Mouse (Mus musculus) hindbrain, embryonic 14.5 days (tissue): ENCODE measurements around the gene Npepps. TPM values are rescaled to one million over a fixed set of nuclear protein-coding genes. Genes with fewer than 3 reads are reported as not detected.
"Not testable (repeated sequence)": the region's sequence is repeated elsewhere in the genome, so short reads cannot be mapped to it uniquely, and the experiment has no call there.

Source experiments
- ATAC-seq: fragments of 200-750 bp; cut with Nextera tagmentation; 2 replicates; pipeline ENCODE4 v1.8.0; 2017; ENCODE audit warnings: moderate number of reproducible peaks, mild to moderate bottlenecking, moderate TSS enrichment, moderate library complexity; ENCODE audit not compliant: low FRiP score
- DNase-seq: peaks from one replicate; pipeline ENCODE4 v3.0.0-alpha.2; 2015; ENCODE audit warnings: low spot score
- H3K27ac ChIP-seq: fragments of 300-500 bp; sonication (generic); 2 replicates; pipeline ENCODE4 v1.5.1; 2014; ENCODE audit warnings: mild to moderate bottlenecking, moderate library complexity
- H3K27me3 ChIP-seq: fragments of 300-500 bp; sonication (generic); 2 replicates; pipeline ENCODE4 v1.6.1; 2014; ENCODE audit warnings: mild to moderate bottlenecking, low read length, mixed read lengths; ENCODE audit not compliant: control insufficient read depth, insufficient read depth
- H3K36me3 ChIP-seq: fragments of 300-500 bp; sonication (generic); replicated peaks from 2 replicates; pipeline ENCODE4 v1.6.1; 2014; ENCODE audit not compliant: control insufficient read depth, insufficient read depth
- H3K4me1 ChIP-seq: fragments of 300-500 bp; sonication (generic); replicated peaks from 2 replicates; pipeline ENCODE4 v1.6.1; 2014; ENCODE audit warnings: antibody characterized with exemption, low read length, mixed read lengths; ENCODE audit not compliant: control insufficient read depth, insufficient read depth
- H3K4me2 ChIP-seq: fragments of 300-500 bp; sonication (generic); replicated peaks from 2 replicates; pipeline ENCODE4 v1.6.1; 2014; ENCODE audit warnings: mild to moderate bottlenecking, moderate library complexity
- H3K4me3 ChIP-seq: fragments of 300-500 bp; sonication (generic); replicated peaks from 2 replicates; pipeline ENCODE4 v1.5.1; 2014; ENCODE audit warnings: mild to moderate bottlenecking, low read length
- H3K9ac ChIP-seq: fragments of 300-500 bp; sonication (generic); 2 replicates; pipeline ENCODE4 v1.6.1; 2014
- H3K9me3 ChIP-seq: fragments of 300-500 bp; sonication (generic); 2 replicates; pipeline ENCODE4 v1.6.1; 2016; ENCODE audit warnings: low read length; ENCODE audit not compliant: control insufficient read depth
- WGBS: fragments of 180-500 bp; shearing (Covaris S2); extraction: QIAGEN DNeasy Blood & Tissue Kit; methylation state at CpG from one replicate; pipeline ENCODE4 v1.1.7; 2014; 5-methylcytosine and 5-hydroxymethylcytosine counted together
- polyA plus RNA-seq: library from polyadenylated mRNA; unstranded; fragments of >200 nt; fragmentation: Nextera tagmentation; extraction: Ambion mirVana; gene quantifications from 2 replicates; pipeline ENCODE4 v1.2.1, GENCODE M21; 2014

Npepps gene
- 132 and 144 TPM in 2 replicates for polyA plus RNA-seq

DNA sequence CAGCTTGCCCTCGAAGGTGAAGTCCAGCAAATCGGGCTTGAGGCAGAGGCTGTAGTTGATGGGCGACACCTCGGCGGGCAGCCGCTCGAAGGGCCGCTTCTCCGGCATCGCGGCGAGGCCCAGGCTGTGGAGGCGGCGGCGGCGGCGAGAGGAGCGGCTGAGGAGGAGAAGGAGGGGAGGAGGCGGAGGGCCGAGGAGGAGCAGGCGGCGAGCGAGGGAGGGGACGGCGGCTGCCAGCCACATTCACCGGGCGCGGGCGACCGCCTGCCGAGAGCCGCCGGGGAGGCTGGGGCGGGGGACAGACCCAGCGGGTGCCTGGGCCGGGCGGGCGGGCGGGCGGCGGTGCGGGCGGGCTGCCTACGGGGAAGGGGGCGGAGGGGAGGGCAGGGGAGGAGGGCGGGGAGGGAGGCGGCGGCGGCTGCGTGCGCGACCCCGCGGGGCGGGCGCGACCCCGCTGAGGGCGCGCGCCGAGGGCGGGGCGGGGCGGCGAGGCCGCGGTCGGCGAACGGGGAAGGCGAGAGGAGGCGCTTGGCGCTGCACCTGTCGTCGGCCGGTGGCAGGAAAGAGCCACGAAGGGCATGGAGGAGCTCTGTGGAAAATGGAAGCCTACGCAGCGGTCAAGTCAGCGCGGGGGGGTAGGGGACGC is at the start of gene Npepps:
TSS of gene Npepps (minus strand) at position 423 of the 646 bp plus-strand sequence.
- peaks cover 23% of the 10 kb centered on the region for H3K4me1 ChIP-seq
- ATAC-seq (peak; percentile 71), DNase-seq (peak; percentile 81)
- no peaks in the 10 kb centered on the region for H3K27me3 ChIP-seq
- peak within 1 kb of the TSS; percentile 97 for H3K27ac ChIP-seq
- peak within 1 kb of the TSS; percentile 59 for H3K4me2 ChIP-seq
- peak within 1 kb of the TSS; percentile 91 for H3K4me3 ChIP-seq
- peak within 1 kb of the TSS; percentile 97 for H3K9ac ChIP-seq
- H3K9me3 ChIP-seq = no peaks in the 10 kb centered on the region
- H3K36me3 ChIP-seq = no peaks in the 10 kb centered on the region
- 2% methylated on average over 50 of the region's 83 CpGs for WGBS

DNA sequence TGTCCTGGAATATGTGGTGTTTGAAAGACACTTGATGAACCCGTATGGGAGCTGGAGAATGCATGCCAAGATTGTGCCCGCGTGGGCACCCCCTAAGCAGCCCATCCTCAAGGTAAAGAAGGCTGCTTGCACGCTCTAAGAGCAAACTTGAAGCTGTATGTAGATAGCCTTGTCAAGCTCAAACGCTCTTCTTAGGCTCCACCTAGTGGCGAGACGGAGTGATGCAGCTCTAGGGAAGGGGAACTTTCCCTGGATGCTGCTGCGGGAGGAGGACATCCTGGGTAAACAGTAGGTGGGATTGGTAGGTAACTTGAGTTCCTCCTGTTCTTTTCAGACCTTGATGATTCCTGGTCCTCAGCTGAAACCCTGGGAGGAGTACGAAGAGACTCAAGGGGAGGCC is 47.7 kb upstream of the Npepps start:
- Histone ChIP-seq H3K9ac (no peak overlapping the region), H3K27me3 (no peaks in the 10 kb centered on the region), H3K4me1 (no peaks in the 10 kb centered on the region), H3K4me3 (no peak overlapping the region), H3K4me2 (no peak overlapping the region), H3K27ac (no peak overlapping the region), H3K36me3 (peaks cover 55% of the 10 kb centered on the region), H3K9me3 (no peaks in the 10 kb centered on the region)
- no peak for ATAC-seq
- DNase-seq = peak; percentile 85
- WGBS = 25% methylated on average over 9 of the region's 9 CpGs

DNA sequence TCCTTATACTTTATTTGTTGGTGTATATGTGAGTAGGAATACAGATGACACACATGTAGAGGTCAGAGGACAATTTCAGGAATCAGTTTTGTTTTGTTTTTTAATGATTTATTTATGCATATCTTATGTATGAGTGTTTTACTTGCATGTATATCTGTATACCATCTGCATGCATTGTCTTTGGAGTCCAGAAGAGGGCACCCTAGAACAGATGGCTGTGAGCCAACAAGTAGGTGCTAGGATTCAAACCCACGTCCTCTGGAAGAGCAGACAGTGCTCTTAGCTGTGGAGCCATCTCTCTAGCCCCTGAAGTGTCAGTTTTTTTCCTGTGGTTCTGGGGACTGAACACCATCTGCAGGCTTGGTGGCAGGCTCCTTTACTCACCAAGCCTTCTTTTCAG is 44.8 kb upstream of the Npepps start:
- H3K4me2 ChIP-seq = no peak overlapping the region
- no peaks in the 10 kb centered on the region for H3K27me3 ChIP-seq
- no peaks in the 10 kb centered on the region for H3K4me1 ChIP-seq
- 72% methylated on average over 1 of the region's 1 CpGs for WGBS
- DNase-seq = no peak
- H3K27ac ChIP-seq = no peak overlapping the region
- peaks cover 61% of the 10 kb centered on the region for H3K36me3 ChIP-seq
- no peaks in the 10 kb centered on the region for H3K9me3 ChIP-seq
- ATAC-seq = no peak
- no peak overlapping the region for H3K4me3 ChIP-seq
- H3K9ac ChIP-seq = no peak overlapping the region

DNA sequence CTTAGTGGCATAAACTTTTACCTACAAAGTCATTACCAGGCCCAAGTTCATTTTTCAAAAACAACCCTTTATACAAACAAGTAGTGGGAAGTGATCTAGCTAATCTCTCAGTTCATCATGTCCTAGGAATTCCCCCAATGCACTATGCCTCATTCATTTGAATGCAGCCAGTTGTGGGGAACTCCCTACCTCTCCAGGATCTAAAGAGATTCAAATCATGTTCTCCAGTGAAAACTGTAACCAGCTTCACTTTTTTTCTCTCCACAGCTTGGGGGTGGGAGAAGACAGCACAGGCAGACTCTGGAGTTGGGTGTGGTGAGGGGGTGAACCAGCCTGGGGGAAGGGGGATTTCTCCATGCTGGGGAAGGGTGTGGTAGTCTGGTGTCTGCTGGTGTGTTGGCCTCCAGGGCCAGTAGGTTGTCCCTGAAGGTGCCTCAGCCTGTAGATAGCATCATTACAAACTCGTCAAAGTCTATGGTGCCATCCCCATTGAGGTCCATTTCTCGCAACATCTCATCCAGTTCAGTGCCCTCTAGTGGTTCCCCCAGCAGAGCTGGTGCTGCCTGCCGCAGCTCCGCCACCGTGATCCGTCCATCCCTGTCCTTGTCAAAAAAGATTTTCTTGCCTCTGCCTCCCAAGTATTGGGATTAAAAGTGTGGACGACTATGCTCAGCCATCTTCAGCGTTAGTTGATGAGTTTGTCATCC is 41.6 kb upstream of the Npepps start:
- peaks cover 41% of the 10 kb centered on the region for H3K36me3 ChIP-seq
- not testable (repeated sequence) for H3K27ac ChIP-seq, H3K4me1 ChIP-seq, H3K9me3 ChIP-seq, ATAC-seq, H3K4me2 ChIP-seq, DNase-seq, H3K4me3 ChIP-seq, H3K9ac ChIP-seq, H3K27me3 ChIP-seq
- WGBS = 82% methylated on average over 8 of the region's 8 CpGs

DNA sequence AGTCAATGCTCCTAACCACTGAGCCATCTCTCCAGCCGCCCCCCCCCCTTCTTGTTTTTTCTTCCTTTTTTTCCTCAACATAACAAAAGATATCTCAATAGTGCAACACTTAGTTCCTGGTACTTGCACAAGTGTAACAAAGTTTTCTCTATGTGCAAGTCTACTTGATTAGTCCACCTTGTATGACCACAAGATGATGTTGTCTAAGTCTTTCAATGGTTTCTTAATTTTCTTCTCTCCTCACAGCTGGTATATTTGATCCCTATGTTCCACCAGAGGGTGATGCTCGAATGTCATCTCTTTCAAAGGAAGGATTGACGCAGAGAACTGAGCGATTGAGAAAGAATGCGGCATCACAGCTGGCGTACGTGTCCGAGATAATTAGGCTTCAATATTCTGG is 40.8 kb upstream of the Npepps start:
- no peaks in the 10 kb centered on the region for H3K9me3 ChIP-seq
- no peak overlapping the region for H3K27ac ChIP-seq
- no peak overlapping the region for H3K4me3 ChIP-seq
- peaks cover 5% of the 10 kb centered on the region; the same call in 1 of the 2 replicates for H3K4me1 ChIP-seq
- DNase-seq (no peak), ATAC-seq (no peak)
- peaks cover 33% of the 10 kb centered on the region for H3K36me3 ChIP-seq
- H3K4me2 ChIP-seq = no peak overlapping the region
- H3K27me3 ChIP-seq = no peaks in the 10 kb centered on the region
- H3K9ac ChIP-seq = no peak overlapping the region
- WGBS = 95% methylated on average over 8 of the region's 8 CpGs

DNA sequence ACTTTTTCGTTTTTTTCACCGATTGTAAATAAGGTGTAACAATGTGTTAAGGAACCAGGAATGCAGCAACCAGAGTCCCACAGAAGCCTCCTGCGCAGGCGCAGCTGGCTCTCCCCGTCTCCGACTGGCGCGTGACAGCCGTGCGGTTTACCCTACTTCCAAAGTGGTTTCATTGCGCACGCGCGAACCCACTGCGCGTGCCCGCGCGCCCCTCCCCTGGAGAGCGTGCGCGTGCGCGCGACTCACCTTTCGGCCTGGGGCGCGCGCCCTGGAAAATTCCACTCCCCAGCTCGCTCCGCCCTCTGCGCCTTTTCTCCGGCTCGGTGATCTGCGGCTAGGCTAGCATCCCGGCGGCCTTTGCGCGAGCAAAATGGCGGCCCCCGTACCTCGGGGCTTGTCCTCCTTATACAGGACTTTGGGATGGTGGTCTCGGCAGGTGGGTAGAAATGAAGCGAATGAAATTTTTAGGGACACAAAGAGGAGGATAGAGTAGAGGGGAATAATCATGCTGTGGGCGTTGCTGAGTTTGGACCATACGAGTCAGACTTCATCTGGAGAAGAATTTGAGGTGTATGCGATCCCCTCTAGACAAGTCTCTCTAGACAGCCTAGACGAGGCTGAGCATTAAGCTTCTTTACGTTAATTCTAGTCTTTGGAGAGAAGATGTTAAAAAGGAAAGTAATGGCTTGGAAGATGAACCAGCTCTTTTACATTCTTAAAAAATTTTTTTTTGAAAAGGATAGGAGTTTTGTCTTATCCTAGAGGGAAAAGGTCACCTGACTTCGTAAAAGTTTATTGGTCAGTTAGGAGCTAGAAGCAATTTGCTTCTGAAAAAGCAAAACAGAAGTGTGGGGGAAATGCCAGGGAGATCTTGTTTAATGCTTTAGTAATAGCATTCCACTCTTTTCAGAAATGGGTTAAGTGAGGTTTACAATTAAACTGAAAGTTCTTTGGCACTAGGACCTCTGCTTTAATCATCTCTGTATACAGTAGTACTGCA is 35.4 kb upstream of the Npepps start, which contains the start of gene Mrpl45:
TSS of gene Mrpl45 (plus strand) at position 213 of the 1,000 bp plus-strand sequence.
- no peaks in the 10 kb centered on the region for H3K9me3 ChIP-seq
- WGBS = under 1% methylated on average over 49 of the region's 50 CpGs
- H3K27me3 ChIP-seq = no peaks in the 10 kb centered on the region
- peaks cover 13% of the 10 kb centered on the region for H3K4me1 ChIP-seq
- ATAC-seq (peak; percentile 95), DNase-seq (peak; percentile 99)
- peak within 1 kb of the TSS; percentile 70 for H3K9ac ChIP-seq
- peak within 1 kb of the TSS; percentile 61 for H3K4me2 ChIP-seq
- H3K4me3 ChIP-seq = peak within 1 kb of the TSS; percentile 50
- H3K36me3 ChIP-seq = peaks cover 6% of the 10 kb centered on the region; the same call in 1 of the 2 replicates
- H3K27ac ChIP-seq = peak within 1 kb of the TSS; percentile 81

DNA sequence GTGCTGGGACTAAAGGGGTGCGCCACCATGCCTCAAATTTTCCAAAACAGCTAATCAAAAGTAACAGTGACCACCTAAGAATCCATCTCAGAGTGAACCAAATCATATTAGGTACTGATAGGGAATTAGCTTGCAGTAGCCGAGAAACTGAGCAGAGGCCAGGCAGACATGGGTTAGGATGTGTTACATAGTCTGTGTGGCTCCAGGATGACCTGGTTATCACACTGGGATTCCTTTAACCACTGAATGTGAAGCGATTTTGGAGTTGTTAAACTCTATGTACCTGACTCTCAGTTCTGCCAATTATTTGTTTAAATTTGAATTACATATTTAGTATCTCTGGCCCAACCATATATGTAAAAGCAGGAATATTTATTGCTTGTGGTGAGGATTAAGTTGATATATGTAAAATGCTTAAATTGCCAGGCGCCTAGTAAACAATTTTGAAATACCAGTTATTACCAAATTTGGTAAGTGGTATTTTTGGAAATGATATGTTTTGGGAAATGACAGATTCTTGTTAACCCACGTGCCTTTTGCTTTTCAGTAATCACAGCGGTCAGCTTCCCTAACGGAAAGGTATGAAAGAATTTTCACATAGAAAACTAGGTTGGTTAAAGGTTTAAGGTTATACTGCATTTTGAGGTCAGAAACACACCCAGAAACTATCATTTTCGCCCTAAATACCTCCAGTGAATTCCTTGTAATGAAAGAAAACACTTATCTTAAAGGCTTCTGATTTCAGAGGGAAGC is 34.5 kb upstream of the Npepps start:
- peak overlapping the region; percentile 52; the same call in 1 of the 2 replicates for H3K9ac ChIP-seq
- peak overlapping the region; percentile 71 for H3K27ac ChIP-seq
- DNase-seq (no peak), ATAC-seq (no peak)
- H3K27me3 ChIP-seq = no peaks in the 10 kb centered on the region
- 46% methylated on average over 8 of the region's 8 CpGs for WGBS
- H3K4me1 ChIP-seq = peaks cover 16% of the 10 kb centered on the region
- peak overlapping the region; percentile 50; the same call in 1 of the 2 replicates for H3K4me3 ChIP-seq
- peak overlapping the region; percentile 42 for H3K4me2 ChIP-seq
- H3K9me3 ChIP-seq = no peaks in the 10 kb centered on the region
- peaks cover 5% of the 10 kb centered on the region; the same call in 1 of the 2 replicates for H3K36me3 ChIP-seq

DNA sequence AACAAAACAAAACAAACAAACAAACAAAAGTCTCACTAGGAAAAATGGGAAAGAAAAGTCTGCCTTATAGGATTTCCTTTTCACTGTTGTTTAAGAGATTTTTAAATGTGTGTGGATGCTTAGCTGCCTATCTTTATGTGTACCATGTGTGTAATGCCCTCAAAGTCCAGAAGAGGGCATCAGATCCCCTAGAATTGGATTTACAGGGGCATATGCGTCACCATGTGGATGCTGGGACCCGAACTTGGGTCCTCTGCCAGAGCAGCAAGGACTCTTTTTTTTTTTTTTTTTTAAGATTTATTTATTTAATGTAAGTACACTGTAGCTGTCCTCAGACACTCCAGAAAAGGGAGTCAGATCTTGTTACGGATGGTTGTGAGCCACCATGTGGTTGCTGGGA is 33.7 kb upstream of the Npepps start:
- H3K27me3 ChIP-seq = no peaks in the 10 kb centered on the region
- H3K9ac ChIP-seq = no peak overlapping the region
- H3K4me3 ChIP-seq = no peak overlapping the region
- peaks cover 23% of the 10 kb centered on the region for H3K4me1 ChIP-seq
- H3K4me2 ChIP-seq = no peak overlapping the region
- ATAC-seq = no peak
- H3K27ac ChIP-seq = no peak overlapping the region
- WGBS = 95% methylated on average over 3 of the region's 3 CpGs
- no peaks in the 10 kb centered on the region for H3K9me3 ChIP-seq
- DNase-seq = no peak
- H3K36me3 ChIP-seq = peaks cover 5% of the 10 kb centered on the region; the same call in 1 of the 2 replicates
